Mouse (Mus musculus) CH12.LX (cell line): ENCODE measurements around the gene Dusp22.

Source experiments
- CTCF ChIP-seq, 2 experiments: IDR thresholded peaks in 1 of 2; conservative IDR thresholded peaks in 1 of 2; 2 replicates each; pipeline ENCODE4 v1.5.1; 2011 to 2012; ENCODE audit warnings: low read depth in 2 of 2, low read length in 2 of 2, improper control_type of control experiment in 1 of 2, inconsistent platforms in 1 of 2, mild to moderate bottlenecking in 1 of 2, moderate library complexity in 1 of 2
- HCFC1 ChIP-seq: IDR thresholded peaks from 2 replicates; pipeline ENCODE4 v1.6.1; 2012; ENCODE audit warnings: low read depth, mild to moderate bottlenecking, inconsistent platforms, low read length, improper control_type of control experiment
- KAT2A ChIP-seq: IDR thresholded peaks from 2 replicates; pipeline ENCODE4 v1.6.1; 2012; ENCODE audit warnings: low read length, improper control_type of control experiment, inconsistent platforms; ENCODE audit not compliant: insufficient replicate concordance
- POLR2A ChIP-seq: IDR thresholded peaks from 2 replicates; pipeline ENCODE4 v1.6.1; 2011; ENCODE audit warnings: low read depth, mild to moderate bottlenecking, improper control_type of control experiment, low read length
- RAD21 ChIP-seq: IDR thresholded peaks from 2 replicates; pipeline ENCODE4 v1.6.1; 2011; ENCODE audit warnings: low read depth, mild to moderate bottlenecking, low read length, improper control_type of control experiment, moderate library complexity
- TCF12 ChIP-seq: IDR thresholded peaks from 2 replicates; pipeline ENCODE4 v1.6.1; 2014; ENCODE audit warnings: low read depth, mild to moderate bottlenecking, inconsistent platforms, low read length, improper control_type of control experiment

- TF ChIP-seq TCF12 (no peak), CTCF (conservative IDR thresholded peaks at IDR 0.05 in 1 of 2, IDR thresholded peaks at IDR 0.05 in 1 of 2; ENCODE audit: low read depth in 2 of 2, low read length in 2 of 2) (no peak), HCFC1 (no peak), RAD21 (no peak), KAT2A (no peak), POLR2A (no peak)
These were observed 44.7 kb downstream of the Dusp22 start for GRCm38 (mm10) chr13:30704246-30705095.
